Mouse (Mus musculus) liver, embryonic 14.5 days (tissue): Measurements from ENCODE around the gene Fat2.

ENCODE experiments used
- CTCF ChIP-seq: IDR thresholded peaks from 2 replicates; pipeline ENCODE4 v1.5.1; 2016; ENCODE audit warnings: antibody characterized with exemption, low read depth, control low read depth
- EP300 ChIP-seq: IDR thresholded peaks from 2 replicates; pipeline ENCODE4 v1.6.1; 2016; ENCODE audit warnings: antibody characterized with exemption, low read depth

DNA sequence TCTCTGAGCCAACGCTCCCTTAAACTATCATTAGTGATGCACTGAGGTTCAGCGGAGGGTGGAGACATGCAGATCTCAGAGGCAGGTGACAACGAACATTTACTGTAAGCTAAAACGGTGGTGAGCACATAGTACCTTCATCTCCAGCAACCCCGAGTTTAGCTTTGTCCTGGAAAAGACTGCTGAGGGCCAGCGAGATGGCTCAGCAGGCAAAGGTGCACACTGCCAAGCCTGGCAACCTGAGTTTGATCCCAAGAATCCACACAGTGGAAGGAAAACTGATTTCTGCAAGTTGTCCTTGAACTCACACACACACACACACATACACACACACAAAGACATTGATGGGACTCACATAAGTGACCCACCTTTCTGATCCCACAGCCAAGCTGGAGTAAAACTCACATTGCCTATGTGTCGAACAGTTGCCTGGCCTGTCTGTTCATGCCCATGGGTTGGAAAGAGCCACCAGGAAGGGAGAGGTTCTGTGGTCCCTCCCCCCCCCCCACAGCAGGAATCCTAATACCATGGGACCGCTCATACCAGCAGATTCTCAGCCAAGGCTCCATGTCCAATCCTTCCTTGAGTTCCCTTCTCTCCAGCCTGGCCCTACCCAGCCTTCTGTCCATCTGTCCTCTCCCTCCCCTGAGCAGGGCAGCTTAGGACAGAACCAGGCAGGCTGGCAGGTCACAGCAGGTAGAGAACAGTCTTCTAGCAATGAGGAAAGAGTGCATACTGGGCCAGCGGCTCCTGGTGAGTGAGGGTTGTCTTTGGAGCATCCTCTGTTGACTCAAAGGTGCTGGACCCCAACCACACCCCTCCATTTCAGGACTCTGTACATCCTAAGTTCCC, 8.6 kb downstream of the Fat2 start:
- TF ChIP-seq CTCF (no peak), EP300 (no peak)
